ENCODE assay signal across 9 mouse cellular contexts in the genomic region with DNA sequence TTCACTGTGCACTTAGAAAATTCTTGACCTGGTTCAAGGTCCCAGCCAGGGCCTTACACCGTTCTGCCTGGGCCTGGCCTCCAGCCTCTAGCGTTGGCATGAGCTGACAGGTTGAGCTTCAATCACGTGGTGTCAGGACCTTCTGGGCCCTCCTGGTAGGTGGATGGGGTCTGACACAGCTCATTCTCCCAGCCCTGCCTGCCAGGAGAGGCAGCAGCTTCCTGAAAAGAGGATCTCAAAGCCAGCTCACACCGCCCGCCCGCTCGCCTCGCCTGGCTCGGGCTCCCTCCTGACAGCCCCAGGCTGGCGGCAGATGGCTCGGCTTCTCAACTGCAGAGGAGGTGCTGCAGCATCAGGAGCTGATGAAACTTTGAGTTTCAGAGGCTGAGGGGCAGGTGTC.
DNase-seq lines count a peak whose midpoint lies in the region; ATAC-seq lines count a peak whose summit lies in the region.
"Had no signal": no experiment of that assay in that cellular context is flagged by ENCODE, and none has a peak within 500 bp of the region (broad histone marks: within the 10 kb centered on the region; RNA-seq: fewer than 3 reads in every experiment).

No protein-coding gene starts in this region.

- no peak overlapping the region for H3K27ac ChIP-seq in hindbrain, embryonic 12.5 days
- no peak overlapping the region for H3K27ac ChIP-seq in limb, embryonic 11.5 days (replicated peaks; ENCODE audit: low read depth, low read length)
- H3K27ac ChIP-seq: limb, embryonic 12.5 days had no signal

- DNase-seq in adrenal gland, postnatal 25 days = peak; percentile 17
- no peak for DNase-seq in adrenal gland, postnatal 10 days
- DNase-seq in cerebellum, postnatal 36 days = peak; percentile 41 to 55
- DNase-seq in limb, embryonic 11.5 days (ENCODE audit: low spot score) = peak; percentile 29
- no peak for DNase-seq in urinary bladder, postnatal 36 days (ENCODE audit: low spot score in 2 of 2)
- DNase-seq in T-cell, adult 2 months (ENCODE audit: low spot score) = no peak
- no peak for DNase-seq in urinary bladder, postnatal 14 days (ENCODE audit: low spot score)

- ATAC-seq in hindbrain, embryonic 12.5 days (ENCODE audit: low FRiP score) = 0 out of 2 replicates have a peak, but pooled peaks have one; percentile 26
- ATAC-seq in limb, embryonic 11.5 days (ENCODE audit: insufficient number of reproducible peaks, low FRiP score, low TSS enrichment, low read depth) = no peak

- H3K36me3 ChIP-seq in hindbrain, embryonic 12.5 days = no peaks in the 10 kb centered on the region
- H3K36me3 ChIP-seq in limb, embryonic 11.5 days (ENCODE audit: control insufficient read depth, insufficient read depth, low read length) = no peaks in the 10 kb centered on the region
- H3K36me3 ChIP-seq: limb, embryonic 12.5 days had no signal

- no peak overlapping the region for H3K9ac ChIP-seq in hindbrain, embryonic 12.5 days
- H3K9ac ChIP-seq in limb, embryonic 11.5 days (ENCODE audit: low read length) = no peak overlapping the region
- H3K9ac ChIP-seq: limb, embryonic 12.5 days had no signal

- peaks cover 7% of the 10 kb centered on the region; the same call in 1 of the 2 replicates for H3K27me3 ChIP-seq in hindbrain, embryonic 12.5 days
- H3K27me3 ChIP-seq in limb, embryonic 11.5 days (ENCODE audit: control insufficient read depth, insufficient read depth, low read length) = peaks cover 10% of the 10 kb centered on the region

- H3K4me1 ChIP-seq in hindbrain, embryonic 12.5 days = peaks cover 22% of the 10 kb centered on the region
- H3K4me1 ChIP-seq in limb, embryonic 11.5 days (ENCODE audit: control insufficient read depth, insufficient read depth, low read length) = no peaks in the 10 kb centered on the region

- 14% methylated on average over 11 of the region's 11 CpGs for WGBS in hindbrain, embryonic 12.5 days
- 11% methylated on average over 11 of the region's 11 CpGs for WGBS in limb, embryonic 11.5 days

- H3K9me3 ChIP-seq in hindbrain, embryonic 12.5 days (replicated peaks) = no peaks in the 10 kb centered on the region
- H3K9me3 ChIP-seq in limb, embryonic 11.5 days (ENCODE audit: control insufficient read depth, low read length) = no peaks in the 10 kb centered on the region
- H3K9me3 ChIP-seq: limb, embryonic 12.5 days had no signal

- no peak overlapping the region for H3K4me3 ChIP-seq in hindbrain, embryonic 12.5 days
- H3K4me3 ChIP-seq in limb, embryonic 11.5 days (ENCODE audit: low read depth, low read length) = no peak overlapping the region
- H3K4me3 ChIP-seq: limb, embryonic 12.5 days had no signal

- H3K4me2 ChIP-seq in hindbrain, embryonic 12.5 days (replicated peaks) = no peak overlapping the region
- no peak overlapping the region for H3K4me2 ChIP-seq in limb, embryonic 11.5 days (ENCODE audit: low read depth, severe bottlenecking)
- H3K4me2 ChIP-seq: limb, embryonic 12.5 days had no signal

Comparison
In these comparisons a context has a peak if more than half of its experiments do, and no peak if none do; other contexts are left out.
1. DNase-seq: peak in adrenal gland, postnatal 25 days (single experiment), cerebellum, postnatal 36 days (2 of 2) and limb, embryonic 11.5 days (single experiment); none in adrenal gland, postnatal 10 days (single experiment), urinary bladder, postnatal 36 days (0 of 2), T-cell, adult 2 months (single experiment) and urinary bladder, postnatal 14 days (single experiment).